Mouse (Mus musculus) cortical plate, adult 2 months (tissue): ENCODE data around the gene Gm21317. TPM values are rescaled to one million over a fixed set of nuclear protein-coding genes. Genes with fewer than 3 reads are reported as not detected.
"Not testable (repeated sequence)": the region's sequence is repeated elsewhere in the genome, so short reads cannot be mapped to it uniquely, and the experiment has no call there.

Source experiments
- H3K27ac ChIP-seq: fragments of 200-500 bp; 2 replicates; pipeline ENCODE4 v1.5.1; 2012; ENCODE audit warnings: low read length, control low read depth, inconsistent platforms; ENCODE audit not compliant: insufficient read depth
- H3K4me1 ChIP-seq: fragments of 200-500 bp; 2 replicates; pipeline ENCODE4 v1.6.1; 2011; ENCODE audit warnings: low read length; ENCODE audit not compliant: control insufficient read depth, insufficient read depth
- H3K4me3 ChIP-seq: fragments of 200-500 bp; 2 replicates; pipeline ENCODE4 v1.5.1; 2011; ENCODE audit warnings: mild to moderate bottlenecking, low read length, control low read depth; ENCODE audit not compliant: insufficient read depth
- polyA plus RNA-seq: library from polyadenylated mRNA; depleted of rRNA; stranded (reverse); fragments of >200 nt; gene quantifications from 2 replicates; pipeline ENCODE4 v1.2.3, GENCODE M21; 2012; rRNA removed

Gm21317 gene
- not detected in 2 replicates for polyA plus RNA-seq

- not testable (repeated sequence) for H3K4me3 ChIP-seq
Observed at GRCm38 (mm10) chrY:82224927-82225326, at the start of gene Gm21317. Gm21317 (plus strand) TSS chrY:82225227.

More at GRCm38 (mm10) chrY:82224927-82225326, at the start of gene Gm21317:
- not testable (repeated sequence) for H3K27ac ChIP-seq, H3K4me1 ChIP-seq
